19 mouse cellular contexts compared by ENCODE assay signal in genomic region chr8:124304141-124304540, GRCm38 (mm10).
"Had no signal": no experiment of that assay in that cellular context is flagged by ENCODE, and none has a peak within 500 bp of the region (broad histone marks: within the 10 kb centered on the region; RNA-seq: fewer than 3 reads in every experiment).

No protein-coding gene starts in this region.

- H3K4me3 ChIP-seq: limb, embryonic 13.5 days; myocyte; neural tube, embryonic 12.5 days had no signal

- ATAC-seq: inflammation-experienced regulatory T-cells, adult 6 months had no signal

- H3K4me2 ChIP-seq: limb, embryonic 13.5 days; neural tube, embryonic 12.5 days had no signal

- H3K9me3 ChIP-seq: limb, embryonic 13.5 days; neural tube, embryonic 12.5 days had no signal

- H3K27me3 ChIP-seq: limb, embryonic 13.5 days; neural tube, embryonic 12.5 days had no signal

- H3K27ac ChIP-seq: limb, embryonic 13.5 days; liver, embryonic 14.5 days; neural tube, embryonic 12.5 days had no signal

- DNase-seq: kidney, adult 8-10 months; kidney, postnatal 14 days; layer of hippocampus, adult 9-11 months; layer of hippocampus, postnatal 36 days; left cerebral cortex, postnatal 4 days; lung, adult 18-20 months; lung, postnatal 10 days; lung, postnatal 4 days; midbrain, embryonic 14.5 days; retina, postnatal 1 day; right cerebral cortex, postnatal 4 days; spleen, adult 18-20 months; thymus, adult 18-20 months; thymus, postnatal 14 days had no signal

- H3K9ac ChIP-seq: limb, embryonic 13.5 days; liver, embryonic 14.5 days; neural tube, embryonic 12.5 days had no signal
